Mouse (Mus musculus): ENCODE results near the gene Rpl19.

The Rpl19 gene

DNA sequence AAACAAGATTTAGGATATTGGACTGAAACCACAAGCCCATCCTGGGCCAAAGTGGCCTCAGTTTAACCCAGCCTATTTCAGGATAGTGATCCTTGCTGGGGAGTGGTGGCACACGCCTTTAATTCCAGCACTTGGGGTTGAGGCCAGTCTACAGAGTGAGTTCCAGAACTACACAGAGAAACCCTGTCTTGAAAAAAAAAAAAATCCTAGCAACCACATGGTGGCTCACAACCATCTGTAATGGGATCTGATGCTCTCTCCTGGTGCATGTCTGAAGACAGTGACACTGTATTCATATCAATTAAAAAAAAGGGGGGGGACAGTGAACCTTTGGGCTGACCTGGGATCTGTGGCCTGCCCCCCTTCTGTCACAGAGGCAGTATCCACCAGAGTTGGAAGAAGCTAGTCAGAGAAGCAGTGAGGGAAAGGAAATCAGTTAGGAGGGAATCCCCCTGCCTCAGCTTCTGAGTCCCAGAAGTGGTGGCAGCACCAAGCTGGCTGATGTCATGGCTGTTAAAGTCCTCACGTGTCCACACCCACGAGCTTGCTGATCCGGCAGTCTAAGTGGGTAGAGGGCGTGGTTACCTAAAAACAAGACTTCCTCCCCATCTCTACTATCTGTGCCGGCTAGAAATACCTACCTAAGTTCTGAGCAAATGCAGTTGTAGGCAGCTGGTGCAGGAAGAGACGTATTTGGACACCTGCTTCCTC lies 27.5 kb upstream of the Rpl19 start:
- no peak for DNase-seq (ENCODE audit: low spot score in 2 of 2)

DNA sequence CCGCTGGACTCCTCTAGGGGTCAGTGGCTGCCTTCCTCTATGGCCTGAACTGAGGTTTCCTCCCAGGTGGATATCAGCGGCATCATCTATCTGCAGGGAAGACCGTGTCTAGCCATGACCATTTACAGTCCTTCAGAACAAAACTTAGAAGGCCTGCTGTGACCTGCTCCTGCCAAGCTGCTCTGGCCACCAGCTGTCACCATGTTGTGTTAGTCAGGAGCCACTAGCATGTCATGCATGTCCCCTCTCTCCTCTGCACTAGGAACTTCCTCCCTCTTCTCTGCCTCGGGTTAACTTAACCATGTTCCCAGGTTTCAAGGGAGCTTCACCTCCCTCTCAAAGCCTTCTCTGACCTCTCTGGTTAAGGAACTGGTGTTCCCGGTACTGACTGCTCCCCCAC lies 26.8 kb upstream of the Rpl19 start:
- DNase-seq (ENCODE audit: low spot score in 2 of 2) = no peak

- no peak for DNase-seq (ENCODE audit: low spot score in 2 of 2)
Observed at GRCm38 (mm10) chr11:98000378-98001140, 26.0 kb upstream of the Rpl19 start.

DNA sequence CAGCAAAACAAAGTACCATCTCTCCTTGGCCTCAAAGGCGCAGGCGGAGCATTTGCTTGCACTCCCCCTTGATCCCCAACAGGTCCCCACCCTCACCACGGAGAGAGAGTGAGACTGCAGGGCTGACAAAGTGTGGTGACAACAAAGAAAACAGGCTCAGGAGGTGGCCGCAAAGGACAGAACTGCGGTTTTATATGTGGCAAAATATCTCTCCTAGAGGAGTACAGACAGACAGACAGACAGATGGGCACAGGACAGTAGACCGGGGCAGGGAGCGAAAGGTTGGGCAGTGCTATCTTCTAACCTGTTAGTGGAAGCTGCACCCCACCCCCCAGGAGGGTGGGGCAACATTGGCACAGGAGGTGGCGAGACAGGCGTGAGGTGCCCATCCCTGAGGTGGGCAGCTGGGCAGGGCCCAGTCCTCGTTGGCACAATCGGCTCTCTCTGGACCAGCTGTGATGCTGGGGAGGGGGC lies 25.1 kb upstream of the Rpl19 start:
- DNase-seq (ENCODE audit: low spot score in 2 of 2) = no peak

DNA sequence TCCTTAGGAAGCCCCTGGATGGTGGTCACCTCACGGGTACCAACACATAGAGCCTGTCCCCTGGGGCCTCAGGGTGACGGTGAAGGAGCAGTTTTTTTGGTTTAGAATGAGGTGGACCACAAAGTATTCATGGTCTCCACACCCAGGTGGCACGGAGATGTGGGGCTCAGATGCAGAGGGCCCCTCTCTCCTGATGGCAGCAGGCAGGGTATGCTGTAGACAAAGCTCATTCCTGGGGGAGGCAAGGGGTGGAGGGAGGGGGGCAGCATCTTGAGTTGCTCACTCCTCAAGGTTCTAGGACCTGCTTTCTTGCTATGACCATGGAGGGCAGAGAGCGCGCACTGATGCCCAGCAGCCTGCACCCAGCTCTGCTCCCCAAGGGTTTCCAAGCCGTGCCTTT lies 24.5 kb upstream of the Rpl19 start:
- DNase-seq (ENCODE audit: low spot score in 2 of 2) = no peak

- no peak for DNase-seq (ENCODE audit: low spot score in 2 of 2)
Observed at GRCm38 (mm10) chr11:98002627-98003026, 23.9 kb upstream of the Rpl19 start.

DNA sequence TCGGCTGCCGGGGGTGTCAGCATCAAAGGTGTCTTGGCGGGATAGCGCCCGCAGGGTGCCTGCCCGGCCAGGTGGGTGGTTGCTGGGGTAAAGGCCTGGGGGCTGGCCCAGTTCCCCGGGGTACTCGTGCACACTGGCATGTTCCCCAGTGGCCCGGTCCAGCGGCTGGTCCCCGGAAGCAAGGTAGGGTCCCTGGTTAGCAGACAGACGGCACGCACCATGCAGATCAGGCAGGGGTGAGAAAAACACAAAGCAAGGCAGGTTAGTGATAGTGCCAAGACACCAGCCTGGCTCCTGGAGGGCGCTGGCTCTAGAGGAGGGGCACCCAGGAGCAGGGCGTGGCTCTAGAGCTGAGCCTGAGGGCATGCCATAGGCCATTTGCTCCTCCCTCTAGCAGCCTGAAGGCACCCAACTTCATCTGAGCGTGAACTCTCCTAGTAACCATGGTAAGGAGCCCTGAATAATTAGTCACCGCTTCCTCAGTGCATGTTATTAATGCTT lies 23.3 kb upstream of the Rpl19 start:
- no peak for DNase-seq (ENCODE audit: low spot score in 2 of 2)

- no peak for DNase-seq (ENCODE audit: low spot score in 2 of 2)
Observed at GRCm38 (mm10) chr11:98004161-98004560, 22.3 kb upstream of the Rpl19 start.

- DNase-seq (ENCODE audit: low spot score in 2 of 2) = no peak
Observed at GRCm38 (mm10) chr11:98005076-98005475, 21.4 kb upstream of the Rpl19 start.

GRCm38 (mm10) chr11:98005686-98006085 lies 20.8 kb upstream of the Rpl19 start:
- no peak for DNase-seq (ENCODE audit: low spot score in 2 of 2)

- DNase-seq (ENCODE audit: low spot score in 2 of 2) = no peak
Observed at GRCm38 (mm10) chr11:98008087-98008486, 18.4 kb upstream of the Rpl19 start.

- DNase-seq (ENCODE audit: low spot score in 2 of 2) = no peak
Observed at GRCm38 (mm10) chr11:98011716-98012115, 14.8 kb upstream of the Rpl19 start.

DNA sequence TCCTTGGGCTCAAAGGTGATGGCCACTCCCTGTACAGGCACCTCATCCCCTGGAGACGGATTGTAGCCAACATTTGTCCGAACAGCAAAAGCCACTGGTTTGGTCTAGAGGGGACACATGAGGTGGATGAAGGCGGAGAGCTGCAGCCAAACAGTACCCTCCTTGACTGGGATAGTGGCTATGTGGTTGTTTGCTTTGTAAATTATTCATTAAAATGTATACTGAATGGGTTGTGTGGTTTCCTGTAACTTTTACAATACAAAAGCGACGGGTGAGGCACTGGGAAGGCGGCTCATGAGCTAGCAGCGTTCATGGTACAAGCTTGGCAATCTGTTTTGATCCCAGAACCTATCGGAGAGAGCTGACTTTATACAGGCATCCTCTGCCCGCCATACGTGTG lies 13.7 kb upstream of the Rpl19 start:
- DNase-seq (ENCODE audit: low spot score in 2 of 2) = no peak

DNA sequence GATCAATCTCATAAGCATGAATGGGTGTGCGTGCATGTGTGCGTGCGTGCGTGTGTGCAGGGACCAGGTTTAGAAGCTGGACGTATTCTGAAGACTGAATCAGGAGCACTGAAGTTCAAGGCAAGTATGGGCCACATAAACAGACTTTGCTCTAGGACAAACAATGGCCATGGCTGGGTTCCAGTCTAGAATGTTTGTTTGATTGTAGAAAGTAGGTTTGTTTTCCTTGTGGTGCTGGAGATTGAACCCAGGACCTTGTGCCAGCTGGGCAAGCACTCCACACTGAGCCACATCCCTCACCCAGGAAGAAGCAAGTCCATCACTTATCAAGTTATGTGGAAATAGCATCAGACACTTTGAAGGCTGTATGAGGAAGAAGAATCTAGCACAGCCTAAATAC lies 10.3 kb upstream of the Rpl19 start:
- DNase-seq (ENCODE audit: low spot score in 2 of 2) = no peak

DNA sequence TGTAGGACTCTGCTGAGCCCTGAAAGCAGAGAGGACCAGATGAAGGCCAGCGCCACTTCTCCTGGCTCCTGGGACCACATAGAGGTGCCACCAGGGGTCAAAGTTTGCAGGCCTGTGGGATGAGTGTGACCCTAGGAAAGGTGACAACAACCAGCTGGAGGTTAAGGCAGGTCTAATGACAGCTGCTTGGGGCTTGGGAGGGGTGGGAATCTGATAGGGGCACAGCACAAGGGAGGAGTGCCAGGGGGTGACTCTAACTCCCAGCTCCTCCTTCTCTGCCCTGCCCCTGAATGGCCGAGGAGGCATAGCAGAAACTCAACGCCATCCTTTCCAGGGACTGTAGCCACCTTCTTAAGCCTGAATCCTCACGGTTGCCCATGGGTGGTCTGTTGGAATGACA lies 9.7 kb upstream of the Rpl19 start:
- DNase-seq (ENCODE audit: low spot score in 2 of 2) = no peak

DNA sequence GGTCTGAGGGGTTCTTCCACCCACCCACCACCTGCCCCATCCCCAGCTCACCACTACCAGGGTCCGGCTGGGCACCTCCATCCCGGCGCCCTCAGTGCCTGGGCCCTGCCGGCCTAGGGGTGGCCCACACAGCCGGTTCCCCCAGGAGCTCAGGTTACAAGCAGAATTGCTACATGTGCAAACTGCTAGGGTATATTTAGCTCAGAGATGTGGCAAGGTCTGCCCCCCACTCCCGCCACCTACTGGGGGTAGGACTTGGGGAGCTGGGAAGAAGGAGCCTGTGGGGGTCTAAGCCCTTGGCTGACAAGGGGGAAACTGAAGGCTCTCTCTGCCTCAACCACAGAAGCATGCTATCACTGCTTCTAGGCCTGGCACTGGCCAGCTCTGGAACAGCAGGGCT lies 8.3 kb upstream of the Rpl19 start:
- DNase-seq (ENCODE audit: low spot score in 2 of 2) = no peak

DNA sequence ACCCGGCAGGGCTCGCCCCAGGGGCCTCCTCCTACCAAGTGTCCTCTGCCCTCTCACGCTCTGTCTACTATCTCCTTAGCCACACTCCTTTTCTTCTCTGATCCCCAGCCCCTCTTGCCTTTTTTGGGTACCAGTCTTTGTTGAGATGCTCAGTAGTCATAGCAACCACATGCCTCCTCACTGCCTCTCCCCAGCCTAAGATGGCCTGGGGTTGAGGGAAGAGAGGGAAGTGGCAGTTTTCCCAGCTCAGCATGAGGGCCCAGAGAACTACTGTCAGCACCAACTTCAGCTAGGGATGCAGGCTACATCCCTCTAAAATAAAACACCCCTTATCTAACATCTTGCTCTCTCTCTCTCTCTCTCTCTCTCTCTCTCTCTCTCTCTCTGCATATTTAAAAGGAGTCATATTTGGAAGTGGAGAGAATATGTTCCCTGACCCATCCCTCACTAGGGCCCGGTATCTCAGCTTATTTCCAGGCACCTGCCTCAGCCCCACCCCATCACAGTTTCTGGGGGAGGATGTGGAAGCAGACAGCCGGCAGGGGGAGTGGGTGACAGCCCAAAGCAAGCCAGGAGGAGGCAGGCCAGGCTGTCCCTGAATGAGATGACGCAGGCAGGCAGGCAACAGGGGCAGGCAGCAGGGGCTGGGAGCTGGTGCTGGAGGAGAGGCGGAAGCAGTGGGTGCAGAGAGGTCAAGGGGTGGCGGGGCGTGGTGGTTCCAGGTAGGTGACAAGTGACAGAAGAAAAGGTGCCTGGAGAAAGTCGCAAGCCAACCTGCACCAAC lies 7.5 kb upstream of the Rpl19 start:
- peak; percentile 82 to 88 for DNase-seq (ENCODE audit: low spot score in 2 of 2)

DNA sequence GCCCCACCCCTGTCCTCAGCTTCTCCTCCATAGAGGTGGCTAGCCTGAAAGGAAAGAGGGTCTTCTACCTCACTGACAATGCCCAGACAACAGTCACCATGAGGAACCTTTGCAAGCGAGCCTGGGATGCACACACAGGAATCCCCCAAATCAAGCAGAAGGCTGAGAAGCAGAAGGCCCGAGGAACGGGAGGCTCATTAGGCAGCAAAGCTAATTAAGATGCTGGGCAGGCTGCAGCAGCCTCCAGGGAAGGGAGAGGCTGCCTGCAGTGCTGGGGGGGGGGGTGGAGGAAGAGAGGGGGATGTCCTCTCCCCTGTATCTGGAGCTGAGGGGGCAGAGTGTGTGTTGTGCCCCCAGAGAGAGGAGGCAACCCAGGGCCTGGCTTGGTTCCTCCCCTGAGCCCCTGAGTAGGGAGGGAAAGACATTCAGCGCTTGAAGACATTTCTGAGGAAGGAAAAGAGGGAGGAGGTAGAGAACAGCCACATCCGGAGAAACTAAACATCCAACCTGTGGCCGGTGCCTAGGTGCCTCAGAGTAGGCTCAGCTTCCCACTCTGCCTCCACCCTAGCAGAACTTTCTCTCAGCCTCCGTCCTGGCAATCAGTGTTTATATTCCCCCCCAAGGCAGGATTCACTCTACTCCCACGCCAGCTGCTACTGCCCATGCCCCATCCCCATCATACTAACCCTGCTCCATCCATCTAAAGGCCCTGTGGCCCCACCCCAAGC lies 6.5 kb upstream of the Rpl19 start:
- no peak for DNase-seq (ENCODE audit: low spot score in 2 of 2)

- DNase-seq (ENCODE audit: low spot score in 2 of 2) = no peak
Observed at GRCm38 (mm10) chr11:98020710-98021109, 5.8 kb upstream of the Rpl19 start.

DNA sequence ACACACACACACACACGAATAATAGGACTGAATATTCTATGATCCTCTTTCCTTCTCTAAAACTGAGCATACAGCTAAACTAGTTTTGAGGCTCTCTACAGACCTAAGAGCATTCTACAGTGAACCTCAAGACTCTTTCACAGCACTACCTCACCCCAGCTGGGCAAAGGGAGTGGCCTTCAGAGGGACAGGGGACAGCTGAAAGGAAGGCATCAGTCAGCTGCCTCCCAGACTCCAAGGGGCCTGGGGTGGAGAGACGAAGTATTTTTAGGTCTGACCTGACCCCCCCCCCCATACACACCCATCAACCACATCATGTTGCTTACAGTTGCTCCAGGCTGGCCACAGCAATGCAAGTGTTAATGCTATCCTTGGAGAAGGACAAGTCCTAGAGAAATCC lies 5.4 kb upstream of the Rpl19 start:
- DNase-seq (ENCODE audit: low spot score in 2 of 2) = no peak

DNA sequence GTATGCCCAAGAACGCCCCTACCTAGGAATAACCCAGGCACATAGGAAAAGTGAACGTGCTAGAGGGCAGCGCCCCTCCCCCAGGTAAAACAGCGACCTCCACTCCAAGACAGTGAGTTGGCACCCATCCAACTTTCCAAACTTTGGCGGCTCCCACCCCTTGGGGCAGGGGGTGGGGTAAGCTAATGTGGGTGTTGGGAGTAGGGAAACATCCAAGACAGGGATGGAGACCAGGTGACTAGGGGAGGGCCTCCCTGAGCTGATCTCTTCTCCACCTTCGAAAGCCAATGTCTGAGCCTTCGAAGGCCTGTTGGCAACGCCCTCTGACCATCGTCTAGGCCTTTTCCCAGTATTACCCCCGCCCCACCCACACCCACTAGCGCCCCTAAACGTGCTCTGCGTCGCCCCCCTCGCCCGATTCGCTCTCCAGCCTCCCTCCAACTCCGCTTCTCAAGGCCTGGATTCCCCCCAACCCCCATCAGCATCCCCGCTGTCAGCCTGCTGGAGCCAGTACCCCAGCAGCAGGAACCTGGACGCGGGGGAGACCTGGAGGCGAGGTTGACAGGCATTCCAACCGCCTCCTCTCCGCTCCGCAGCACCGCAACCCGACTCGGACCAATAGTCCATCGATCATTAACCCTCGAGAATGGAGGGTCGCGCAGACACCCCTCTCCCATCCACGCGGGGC lies 4.8 kb upstream of the Rpl19 start:
- DNase-seq (ENCODE audit: low spot score in 2 of 2) = no peak

Measured in right cerebral cortex, postnatal 36 days (tissue).